Mouse (Mus musculus) cerebellum, postnatal 25 days (tissue): ENCODE data around the gene Palld.

ENCODE experiments used
- DNase-seq, 2 experiments: peaks; one replicate each; pipeline ENCODE4 v3.0.0; 2021; ENCODE audit warnings: mixed read lengths in 2 of 2

Palld gene

GRCm38 (mm10) chr8:61902521-61902920 is at the start of gene Palld:
Gene Palld (minus strand): TSS chr8:61902690.
- DNase-seq = no peak

DNA sequence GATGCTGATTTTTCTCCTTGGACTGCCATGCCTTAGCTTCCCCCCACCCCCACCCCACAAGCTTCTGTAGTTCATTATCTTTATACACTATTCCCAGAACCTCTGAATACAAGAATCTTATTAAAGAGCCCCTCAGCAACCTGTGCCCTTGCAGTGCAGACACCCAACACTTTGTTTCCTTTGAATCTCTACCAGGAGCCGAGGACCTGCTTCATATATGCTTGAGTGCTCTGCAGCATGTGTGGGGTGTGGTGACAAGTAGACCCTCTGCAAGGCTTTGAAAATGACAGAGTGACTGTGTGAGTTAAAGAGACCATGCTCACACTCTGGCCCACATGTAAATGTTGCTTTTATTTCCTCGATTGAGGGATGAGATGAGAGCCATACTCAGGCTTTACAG is 35.1 kb upstream of the Palld start:
- DNase-seq = no peak

GRCm38 (mm10) chr8:61933243-61933642 is 30.8 kb upstream of the Palld start:
- no peak for DNase-seq

GRCm38 (mm10) chr8:61927777-61928494 is 25.4 kb upstream of the Palld start, which contains the start of gene Ddx60:
Gene Ddx60 (plus strand): TSS chr8:61928087.
- DNase-seq = peak; percentile 71 to 86

GRCm38 (mm10) chr8:61924518-61924917 is 22.0 kb upstream of the Palld start:
- no peak for DNase-seq

- no peak for DNase-seq
These were observed 19.1 kb upstream of the Palld start for GRCm38 (mm10) chr8:61921454-61922054.

DNA sequence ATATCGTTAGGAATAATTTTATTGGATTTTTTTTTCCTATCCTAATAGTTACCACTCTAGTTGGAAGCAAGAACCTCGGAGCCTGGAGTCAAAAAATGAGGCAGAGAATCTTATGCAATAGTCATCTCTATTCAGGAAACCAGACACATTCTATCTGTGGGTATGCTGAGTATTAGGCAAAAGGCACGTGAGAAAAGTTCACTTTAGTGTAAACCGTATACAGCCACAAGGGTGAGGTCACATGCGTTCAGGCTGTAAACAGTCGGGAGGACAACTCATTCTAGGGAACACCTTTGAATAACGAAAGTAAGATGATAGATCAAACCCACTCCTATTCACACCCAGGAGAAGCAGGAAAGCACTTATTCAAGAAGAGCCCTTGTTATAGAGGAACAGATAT is 17.9 kb upstream of the Palld start:
- no peak for DNase-seq

DNA sequence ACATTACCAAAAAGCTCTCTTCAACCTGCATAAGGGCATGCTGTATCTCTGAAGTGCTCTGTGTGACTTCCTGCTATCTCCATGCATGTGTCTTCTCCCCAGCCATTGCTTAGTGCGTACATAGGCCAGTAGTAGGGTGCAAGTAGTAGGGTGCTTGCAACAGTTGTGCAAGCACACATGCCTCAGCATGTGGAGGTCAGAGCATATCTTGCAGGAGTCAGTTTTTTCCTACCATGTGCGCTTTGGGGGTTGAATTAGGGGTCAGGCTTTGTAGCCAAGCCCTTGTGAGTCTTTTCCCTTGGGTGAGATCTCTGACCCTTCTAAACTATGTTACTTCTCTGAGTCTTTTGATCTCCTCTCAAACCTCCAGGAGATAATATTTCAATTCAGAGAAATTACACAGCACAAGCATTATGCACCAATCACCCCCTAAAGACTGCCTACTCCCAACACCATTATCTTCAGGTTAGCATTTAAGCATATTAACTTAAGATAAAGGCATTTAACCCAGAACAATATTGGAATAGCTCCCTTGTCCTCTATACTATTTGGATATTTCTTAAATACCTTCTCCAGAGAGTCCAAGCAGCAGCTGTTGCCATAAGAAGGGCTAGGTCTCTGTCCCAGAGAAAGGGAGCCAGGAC is 16.8 kb upstream of the Palld start:
- no peak for DNase-seq

GRCm38 (mm10) chr8:61917287-61917686 is 14.8 kb upstream of the Palld start:
- no peak for DNase-seq

- DNase-seq = no peak
These were observed 11.5 kb upstream of the Palld start for GRCm38 (mm10) chr8:61913957-61914356.

- DNase-seq = no peak
These were observed 10.3 kb upstream of the Palld start for GRCm38 (mm10) chr8:61912817-61913216.

GRCm38 (mm10) chr8:61909313-61909712 is 6.8 kb upstream of the Palld start:
- DNase-seq = no peak

DNA sequence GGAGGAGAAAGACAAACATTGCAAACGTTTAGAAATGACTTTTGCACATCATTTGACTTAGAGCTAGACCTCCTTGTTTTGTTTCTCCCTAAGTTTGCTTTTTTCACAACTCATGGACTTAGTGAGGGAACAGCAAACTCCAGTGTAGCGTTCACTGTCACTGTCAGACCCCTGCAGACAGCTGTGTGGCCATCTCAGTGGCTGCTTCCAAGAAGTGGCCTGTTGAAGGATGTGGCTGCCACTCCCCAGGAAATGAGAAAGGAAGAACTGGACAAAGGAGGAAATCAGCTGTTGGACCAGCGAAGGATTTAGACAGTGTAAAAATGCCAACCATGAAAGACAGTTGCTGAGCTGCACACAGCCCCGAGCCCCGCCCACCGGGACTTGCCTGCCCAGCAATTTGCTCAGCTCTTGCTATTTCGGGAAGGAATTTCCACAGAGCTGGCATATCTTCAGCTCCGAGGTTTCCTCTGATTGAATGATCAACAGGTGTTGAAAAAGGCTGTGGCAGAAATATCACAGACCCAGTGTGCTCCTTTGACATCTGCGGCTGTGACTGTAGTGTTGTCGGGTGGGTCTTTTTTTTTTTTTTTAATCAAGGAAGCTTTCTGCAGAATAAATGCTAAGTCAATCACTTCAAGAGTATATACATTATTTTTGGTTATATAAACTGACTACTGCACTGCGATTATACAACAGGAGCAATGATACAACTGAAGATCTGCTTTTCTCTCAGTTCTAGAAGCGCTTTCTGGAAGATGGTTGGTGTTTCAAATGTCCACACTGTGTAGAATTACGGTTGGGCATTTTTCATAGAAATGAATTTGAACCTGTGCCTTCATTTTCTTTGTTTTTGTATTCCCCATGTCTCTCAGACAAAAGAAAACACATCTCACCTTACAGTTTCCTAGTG is 6.1 kb upstream of the Palld start:
- DNase-seq = no peak

- no peak for DNase-seq
These were observed 1.3 kb downstream of the Palld start for GRCm38 (mm10) chr8:61901028-61901717.

- no peak for DNase-seq
These were observed 5.1 kb downstream of the Palld start for GRCm38 (mm10) chr8:61897402-61897801.

DNA sequence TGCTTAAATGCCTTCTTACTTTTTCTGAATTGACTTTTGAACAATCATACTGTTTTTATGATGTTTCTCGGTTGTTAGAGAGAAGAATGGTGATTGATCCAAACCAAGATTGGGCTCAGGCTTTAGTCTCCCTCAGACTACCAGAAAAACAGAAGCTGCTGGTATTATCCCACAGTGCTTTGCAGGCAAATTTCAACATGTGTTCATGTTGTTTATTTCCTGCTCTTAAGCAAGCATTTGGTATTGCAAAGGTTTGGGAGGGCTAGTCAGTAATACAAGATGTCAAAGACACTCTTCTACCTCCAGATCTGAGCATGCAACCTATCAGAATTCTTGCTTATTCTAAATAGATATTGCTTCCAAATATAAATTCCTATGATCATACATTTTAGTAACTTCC is 5.7 kb downstream of the Palld start:
- no peak for DNase-seq

- peak in 1 of 2 experiments; percentile 29 for DNase-seq
These were observed 8.4 kb downstream of the Palld start for GRCm38 (mm10) chr8:61894062-61894461.

DNA sequence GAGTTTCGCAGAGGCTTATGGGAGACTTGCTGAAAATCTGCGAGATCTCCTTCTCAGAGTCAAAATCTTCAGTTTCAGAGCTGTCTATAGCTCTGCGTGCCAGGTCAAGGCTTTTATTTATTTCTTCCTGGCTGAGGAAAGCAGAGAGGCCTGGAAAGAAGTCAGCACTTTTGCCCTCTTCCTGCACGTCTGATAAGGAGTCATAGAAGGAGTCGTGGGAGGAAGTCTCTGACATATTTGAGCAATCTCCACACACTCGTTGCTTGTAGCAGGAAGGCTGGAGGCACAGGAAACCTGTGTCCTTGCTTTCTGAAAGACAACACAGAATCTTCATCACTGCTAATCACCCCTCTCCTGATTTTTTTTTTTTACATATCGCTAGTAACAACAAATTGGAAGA is 24.9 kb downstream of the Palld start:
- no peak for DNase-seq

- peak in 1 of 2 experiments; percentile 51 for DNase-seq
These were observed 27.2 kb downstream of the Palld start for GRCm38 (mm10) chr8:61875290-61875689.

- no peak for DNase-seq
These were observed 28.5 kb downstream of the Palld start for GRCm38 (mm10) chr8:61873994-61874393.

- DNase-seq = no peak
These were observed 34.0 kb downstream of the Palld start for GRCm38 (mm10) chr8:61868481-61868880.

GRCm38 (mm10) chr8:61866920-61867319 is 35.6 kb downstream of the Palld start:
- no peak for DNase-seq
